Mouse (Mus musculus) cerebellum, postnatal 10 days (tissue): Measurements from ENCODE around the gene Atp8a2.

Experiments used
- DNase-seq, 2 experiments: peaks; one replicate each; pipeline ENCODE4 v3.0.0; 2021; ENCODE audit warnings: mixed read lengths in 2 of 2

Gene Atp8a2

DNA sequence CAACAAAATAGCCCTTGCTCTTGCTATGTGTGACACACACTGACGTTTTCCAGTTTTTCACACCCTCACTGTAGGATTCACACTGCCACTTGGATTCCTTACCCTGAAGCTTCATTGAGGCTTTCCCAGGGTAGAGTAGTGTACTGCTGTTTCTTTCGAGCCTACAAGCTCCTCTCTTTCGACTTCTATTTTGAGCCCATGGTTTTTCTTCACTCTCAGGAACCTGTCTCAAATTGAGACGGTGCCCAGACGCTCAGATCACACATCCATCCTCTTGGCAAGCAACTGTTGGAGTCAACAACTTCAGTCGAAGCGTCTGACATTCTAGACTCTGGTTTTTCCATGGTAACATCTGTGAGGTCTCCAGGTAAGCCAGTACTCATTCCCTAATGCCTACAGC, at the start of gene Atp8a2:
Gene Atp8a2 (minus strand): TSS at position 296 of the 400 bp plus-strand sequence.
- DNase-seq, result no peak

DNA sequence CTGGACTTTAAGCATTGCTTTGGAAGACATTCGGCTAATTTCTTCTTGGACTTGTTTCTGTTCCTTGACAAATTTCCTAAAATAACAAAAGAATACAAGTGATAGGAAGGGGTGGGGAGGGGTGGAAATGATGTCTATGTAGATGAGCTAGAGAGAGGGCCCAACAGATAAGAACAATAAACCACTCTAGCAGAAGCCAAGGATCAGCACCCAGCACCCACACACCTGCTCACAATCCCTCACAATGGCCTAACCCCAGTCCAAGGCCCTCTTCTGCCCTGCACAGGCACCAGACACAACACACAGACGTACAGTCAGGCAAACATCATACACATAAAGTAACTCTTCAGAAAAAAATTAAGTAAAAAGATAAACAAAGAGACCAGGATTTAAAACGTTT, 41.6 kb upstream of the Atp8a2 start:
- DNase-seq, result no peak

DNA sequence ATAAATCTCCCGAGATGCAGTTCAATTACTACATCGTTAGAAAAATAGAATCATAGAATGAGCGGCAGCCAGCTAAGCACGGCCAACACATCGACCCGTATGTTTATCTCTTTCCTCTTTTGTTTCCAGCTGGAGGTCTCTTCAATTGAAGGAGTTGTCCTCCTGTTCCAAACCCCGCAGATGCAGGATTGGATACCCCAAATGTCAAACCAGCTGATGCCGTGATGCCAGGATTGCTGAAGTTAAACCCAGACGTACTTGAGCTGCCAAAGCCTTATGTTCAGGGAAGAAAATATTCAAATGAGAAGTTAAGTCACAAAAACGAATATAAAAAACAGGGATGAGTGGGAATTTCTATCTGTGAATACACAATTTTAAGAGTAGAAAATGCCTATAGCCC, 22.9 kb upstream of the Atp8a2 start:
- DNase-seq, result no peak

DNA sequence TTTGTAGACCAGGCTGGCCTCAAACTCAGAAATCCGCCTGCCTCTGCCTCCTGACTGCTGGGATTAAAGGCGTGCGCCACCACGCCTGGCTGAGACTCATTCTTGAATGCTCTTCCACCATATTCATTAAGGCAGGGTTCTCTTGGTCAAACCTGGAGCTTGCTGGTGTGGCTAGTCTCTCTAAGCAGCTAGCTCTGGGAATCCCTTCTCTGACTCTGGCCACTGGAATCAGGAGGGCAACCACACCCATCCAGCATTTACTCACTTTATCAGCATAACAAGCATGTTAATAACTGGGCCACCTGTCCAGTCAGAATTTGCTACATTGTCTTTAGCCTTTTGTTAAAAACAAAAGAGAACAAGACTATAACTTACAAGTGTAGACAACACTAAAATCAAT, 20.6 kb upstream of the Atp8a2 start:
- no peak for DNase-seq

DNA sequence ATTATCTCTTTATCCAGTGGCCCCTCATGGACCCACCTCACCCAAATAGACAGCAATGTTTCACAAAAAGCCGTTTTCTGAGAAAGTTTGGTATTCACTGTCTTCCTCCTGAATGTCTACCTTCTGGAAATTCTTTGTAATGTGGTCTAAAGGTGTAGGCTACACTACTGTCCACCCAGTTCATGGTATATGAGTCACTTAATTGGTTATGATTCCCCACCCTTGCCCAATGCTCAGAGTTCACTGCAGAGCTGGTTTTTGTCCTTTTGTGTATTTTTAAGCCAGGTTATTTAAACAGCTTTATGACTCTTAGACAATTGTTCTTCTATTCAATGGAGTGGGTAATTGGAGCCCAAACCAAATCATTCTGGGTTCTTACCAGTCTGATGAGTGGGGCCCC, 19.1 kb upstream of the Atp8a2 start:
- DNase-seq, result no peak

DNA sequence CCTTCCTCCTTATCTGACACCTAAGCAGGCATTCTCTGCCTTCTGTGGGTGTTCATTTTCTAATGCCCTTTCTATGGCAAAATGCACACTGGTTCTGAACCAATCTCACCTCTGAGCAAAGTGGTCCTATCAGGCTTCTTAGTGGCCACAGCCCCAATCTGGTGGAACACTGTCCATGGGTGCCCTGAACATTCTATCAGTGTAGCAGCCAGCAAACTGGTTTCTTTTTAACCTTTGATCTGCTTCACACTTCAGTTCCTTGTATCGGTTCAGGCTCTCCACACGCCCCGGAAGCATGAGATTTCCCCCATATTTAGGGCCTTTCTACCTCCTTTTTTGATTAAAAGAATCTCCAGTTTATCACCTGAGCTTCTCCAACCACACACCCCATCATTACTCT, 18.0 kb upstream of the Atp8a2 start:
- no peak for DNase-seq

DNA sequence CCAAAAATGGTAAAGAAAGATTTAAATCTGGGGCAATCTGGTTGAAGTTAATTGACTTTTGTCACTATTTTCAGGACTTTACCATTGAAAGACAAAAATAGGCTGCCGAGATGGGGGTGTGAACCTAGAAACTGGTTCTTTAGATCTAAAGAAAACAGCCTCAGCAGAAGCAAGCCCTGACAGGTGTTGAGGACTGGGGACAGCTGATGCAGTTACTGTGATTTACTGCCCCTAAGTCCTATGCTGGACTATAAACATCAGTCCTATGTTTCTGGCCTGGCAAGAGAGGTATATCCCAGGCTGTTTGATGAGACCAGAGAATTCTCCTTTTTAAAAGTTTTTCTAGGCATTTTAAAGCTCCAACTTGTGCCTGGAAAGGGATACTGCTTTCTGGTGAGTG, 17.1 kb upstream of the Atp8a2 start:
- DNase-seq, result no peak

DNA sequence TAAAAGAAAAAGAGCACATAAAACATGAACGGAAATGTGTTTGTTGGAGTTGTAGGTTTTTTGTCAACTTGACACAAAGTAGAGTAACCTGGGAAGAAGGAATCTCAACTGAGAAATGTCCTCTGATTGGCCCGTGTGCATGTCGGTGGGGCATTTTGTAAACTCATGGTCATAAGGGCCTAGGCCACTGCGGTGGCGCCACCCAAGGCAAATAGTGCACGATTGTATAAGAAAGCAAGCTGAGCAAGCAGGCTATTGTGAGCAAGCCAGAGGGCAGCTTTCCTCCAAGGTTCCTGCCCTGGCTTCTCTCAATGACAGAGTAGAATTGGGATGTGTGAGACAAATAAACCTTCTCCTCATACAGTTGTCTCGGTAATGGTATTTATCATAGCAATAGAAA, 12.2 kb upstream of the Atp8a2 start:
- no peak for DNase-seq

DNA sequence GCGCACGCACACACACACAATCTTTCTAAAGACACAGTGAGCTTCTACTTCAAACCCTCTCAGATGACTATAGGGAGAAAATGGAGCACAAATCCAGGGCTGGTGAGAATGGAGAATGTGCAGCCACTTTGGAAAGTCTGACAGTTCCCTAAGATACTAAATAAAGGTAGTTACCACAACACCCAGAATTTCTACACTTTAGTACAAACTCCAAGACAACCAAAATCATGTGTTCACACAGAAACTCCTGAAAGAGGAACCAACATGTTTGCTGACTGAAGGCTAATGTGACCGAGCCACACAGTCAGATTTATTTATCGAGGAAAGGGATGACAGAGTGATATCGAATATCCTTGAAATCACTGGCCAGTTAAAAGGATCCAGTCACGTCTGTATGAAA, 8.0 kb upstream of the Atp8a2 start:
- DNase-seq, result no peak

DNA sequence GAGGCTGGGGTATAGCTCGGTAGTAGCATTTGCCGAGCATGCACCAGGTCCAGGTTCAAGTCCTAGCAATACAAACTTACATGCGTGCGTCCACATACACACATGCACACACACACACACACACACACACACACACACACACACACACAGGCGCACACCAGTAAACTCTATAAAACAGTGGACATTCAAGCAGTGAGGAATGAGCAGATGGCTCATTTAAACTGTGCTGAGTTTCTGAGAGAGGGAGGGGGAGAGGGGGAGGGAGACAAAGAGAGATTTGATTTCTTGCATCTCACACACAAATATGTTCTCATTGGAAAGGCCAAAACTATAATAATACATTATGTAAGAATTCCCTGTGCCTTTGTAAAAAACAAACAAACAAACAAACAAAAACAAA, 980 bp downstream of the Atp8a2 start:
- DNase-seq, result no peak

DNA sequence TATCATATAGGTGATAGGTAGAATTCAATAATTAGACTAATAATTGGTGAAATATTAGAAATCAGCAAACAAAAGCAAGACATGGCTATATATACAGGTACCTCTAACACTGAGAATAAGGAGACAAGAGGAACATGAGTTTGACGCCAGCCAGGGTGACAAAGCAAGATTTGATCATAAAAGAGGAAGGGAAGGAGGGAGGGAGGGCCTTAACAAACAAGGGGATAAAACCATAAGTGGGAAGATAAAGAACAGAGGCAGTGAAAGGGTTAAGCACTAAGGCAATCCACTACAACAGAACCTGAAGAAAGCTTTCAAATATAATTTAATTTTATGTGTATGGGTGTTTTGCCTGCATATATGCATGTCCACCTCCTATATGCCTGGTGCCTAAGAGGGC, 2.4 kb downstream of the Atp8a2 start:
- DNase-seq, result no peak

DNA sequence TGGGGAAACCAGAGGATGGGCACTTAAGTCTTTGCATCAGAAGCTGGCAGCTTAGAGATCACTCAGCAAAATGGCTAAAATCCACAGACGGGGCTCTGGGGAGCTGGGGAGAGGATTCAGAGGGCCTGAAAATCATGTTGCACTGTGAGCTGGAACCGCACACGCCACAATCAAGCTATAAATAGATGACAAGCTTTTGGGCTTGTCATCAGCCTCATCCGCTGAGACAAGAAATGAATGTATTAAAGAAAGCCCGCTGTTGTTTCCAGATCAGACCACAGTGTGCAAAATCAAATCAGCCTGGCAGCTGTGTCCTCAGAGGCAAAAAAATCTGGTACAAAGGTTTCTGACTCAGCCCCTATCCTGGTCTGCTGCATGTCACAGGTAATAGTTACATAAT, 7.2 kb downstream of the Atp8a2 start:
- DNase-seq, result no peak

DNA sequence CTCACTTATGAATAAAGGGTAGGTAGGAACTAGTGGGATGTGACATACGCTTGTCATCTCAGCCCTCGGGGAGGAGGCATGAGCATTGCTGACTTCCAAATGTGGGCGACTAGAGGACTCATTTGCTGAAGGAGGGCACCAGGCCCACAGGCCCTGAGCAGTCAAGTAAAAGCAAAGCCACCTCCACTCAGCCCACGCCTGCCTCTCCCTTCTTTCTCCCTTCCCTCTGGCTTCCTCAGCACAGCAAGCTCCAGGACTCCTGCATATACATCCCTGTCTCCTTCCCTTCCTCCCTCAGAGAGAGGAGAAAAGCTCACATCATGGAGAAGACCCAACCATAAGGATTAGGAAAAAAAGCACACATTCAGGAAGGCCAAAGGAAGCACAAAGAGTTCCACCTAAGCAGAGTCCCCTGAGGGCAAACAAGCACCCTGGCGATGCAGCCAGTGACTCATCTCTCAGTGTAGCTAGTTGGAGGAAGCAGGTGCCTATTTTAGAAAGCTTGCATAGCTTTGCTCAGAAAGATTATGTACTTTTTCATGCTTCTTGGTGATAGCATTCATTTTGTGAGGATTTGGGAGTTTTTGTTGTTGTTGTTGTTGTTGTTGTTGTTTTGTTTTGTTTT, 8.7 kb downstream of the Atp8a2 start:
- DNase-seq, result no peak

DNA sequence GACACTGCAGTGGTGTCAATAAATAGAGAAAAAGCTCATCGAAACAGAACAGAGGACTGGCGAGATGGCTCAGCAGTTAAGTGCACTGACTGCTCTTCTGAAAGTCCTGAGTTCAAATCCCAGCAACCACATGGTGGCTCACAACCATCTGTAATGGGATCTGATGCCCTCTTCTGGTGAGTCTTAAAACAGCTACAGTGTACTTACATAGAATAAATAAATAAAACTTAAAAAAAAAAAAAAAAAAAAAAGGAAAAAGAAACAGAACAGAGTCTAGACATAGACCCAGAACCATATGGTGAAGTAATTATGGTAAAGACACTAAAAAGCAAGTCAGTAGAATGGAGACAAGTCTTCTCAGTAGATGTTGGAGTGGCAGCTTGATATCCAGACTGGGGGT, 15.7 kb downstream of the Atp8a2 start:
- no peak for DNase-seq

DNA sequence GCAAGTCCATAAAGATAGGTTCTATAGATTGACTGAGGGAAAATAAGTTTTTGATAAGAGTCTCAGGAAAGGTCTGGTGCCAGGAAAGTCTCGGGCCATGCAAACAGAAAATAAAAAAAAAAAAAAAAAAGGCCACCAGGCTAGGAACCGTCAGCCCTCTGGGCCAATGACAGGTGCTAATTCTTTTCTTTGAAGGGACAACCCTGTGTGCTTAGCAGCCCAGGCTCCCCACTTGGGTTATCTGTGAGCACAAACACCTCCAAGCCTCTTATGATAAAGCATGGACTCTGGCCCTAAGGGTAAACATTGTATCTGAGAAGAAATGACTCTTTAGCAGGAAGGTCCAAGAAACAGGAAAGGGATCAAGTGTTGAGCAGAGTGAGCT, 18.4 kb downstream of the Atp8a2 start:
- no peak for DNase-seq

DNA sequence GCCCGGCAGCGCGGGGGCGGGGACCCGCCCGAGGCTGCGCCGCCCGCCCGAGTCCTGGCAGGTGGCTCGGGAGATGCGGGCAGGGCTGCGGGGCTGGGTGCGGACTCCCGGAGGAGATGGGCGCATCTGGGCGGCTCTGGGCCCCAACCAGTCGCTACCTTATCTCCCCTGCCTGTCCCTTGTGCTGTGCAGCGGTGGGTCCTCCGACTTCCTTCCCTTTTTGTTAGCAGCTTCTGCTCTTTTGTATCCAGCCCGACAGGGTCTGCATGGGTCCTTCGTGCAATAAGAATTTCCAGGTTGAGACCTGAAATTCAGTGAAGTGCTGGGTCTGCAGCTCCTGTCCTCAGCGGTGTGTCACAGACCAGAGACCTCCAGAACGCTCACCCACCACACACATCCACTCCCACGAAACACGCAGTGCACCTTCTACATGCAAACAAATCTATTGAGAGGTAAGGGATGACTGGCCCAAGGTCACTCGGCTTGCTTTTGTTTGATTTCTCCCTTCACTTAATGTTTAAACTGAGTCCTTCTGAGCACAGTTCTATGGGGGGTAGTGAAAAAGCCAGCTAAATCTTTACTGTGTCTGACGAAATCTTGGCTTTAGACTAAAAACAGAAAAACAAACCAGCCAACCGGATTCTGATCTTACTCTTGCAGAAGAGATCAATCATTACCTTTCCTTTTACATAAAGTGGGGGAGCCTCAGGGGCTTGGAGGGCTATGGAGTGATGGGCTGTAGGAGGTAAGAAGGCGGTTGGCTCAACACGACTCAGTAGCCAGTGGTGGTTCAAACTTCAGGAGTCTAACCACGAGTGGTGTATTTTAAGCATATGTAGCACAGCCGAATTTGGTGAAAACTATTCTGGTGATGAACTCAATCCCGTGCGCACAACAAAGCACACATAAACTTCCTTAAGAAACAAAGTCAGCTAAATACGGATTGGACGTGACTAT, 19.1 kb downstream of the Atp8a2 start:
- DNase-seq, result no peak

DNA sequence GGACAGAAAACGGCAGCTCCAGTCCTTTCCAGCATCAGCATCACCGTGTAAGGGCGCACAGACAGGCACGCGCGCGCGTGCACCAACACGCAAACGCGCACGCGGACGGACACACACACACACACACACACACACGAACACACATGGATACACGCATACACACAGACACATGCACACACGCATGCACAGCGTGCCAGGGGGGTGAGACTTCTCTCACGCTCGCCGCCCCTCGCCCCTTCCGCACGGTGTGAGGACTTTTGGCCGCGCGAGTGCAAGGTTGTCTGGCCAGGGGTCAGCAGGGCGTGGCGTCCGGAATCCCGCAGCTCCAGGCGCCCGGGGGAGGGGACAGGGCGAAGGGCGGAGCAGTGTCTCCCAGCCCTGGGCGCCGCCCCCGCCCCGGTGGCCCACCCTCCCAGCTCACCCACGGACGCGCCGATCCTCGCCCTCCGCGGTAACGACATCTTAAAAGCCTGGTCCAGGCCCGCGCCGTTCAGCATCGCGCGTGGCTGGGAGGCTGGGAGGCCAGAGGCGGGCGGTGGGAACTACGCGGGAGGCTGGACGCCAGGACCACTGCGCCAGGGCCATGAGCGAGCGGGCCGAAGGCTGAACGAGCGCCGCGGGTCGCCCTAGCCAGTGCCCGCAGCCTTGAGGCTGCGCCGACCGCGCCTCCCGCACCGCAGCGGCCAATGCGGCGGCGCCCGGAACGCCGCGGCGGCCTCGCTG, 19.9 kb downstream of the Atp8a2 start:
- peak; percentile 82 to 87 for DNase-seq

DNA sequence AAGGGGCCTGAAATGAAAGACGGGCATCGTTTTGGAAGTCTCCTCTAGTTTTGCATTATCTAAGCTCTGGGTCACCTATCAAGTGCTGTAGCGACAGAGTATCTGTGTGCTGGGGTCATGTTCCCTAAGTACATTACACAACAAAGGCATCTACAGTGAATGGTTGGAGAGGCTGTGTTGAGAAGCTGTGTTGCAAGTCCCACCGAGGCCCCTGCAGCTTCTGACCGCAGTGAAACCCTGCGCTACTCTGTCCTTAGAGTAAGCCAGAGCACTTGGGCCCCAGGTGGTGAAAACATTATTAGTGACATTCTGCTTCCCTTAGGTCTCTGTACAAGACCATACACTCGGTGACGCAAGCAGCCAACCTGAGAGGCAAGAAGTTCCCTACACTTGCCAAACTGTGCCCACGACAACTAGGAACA, 20.5 kb downstream of the Atp8a2 start:
- no peak for DNase-seq

DNA sequence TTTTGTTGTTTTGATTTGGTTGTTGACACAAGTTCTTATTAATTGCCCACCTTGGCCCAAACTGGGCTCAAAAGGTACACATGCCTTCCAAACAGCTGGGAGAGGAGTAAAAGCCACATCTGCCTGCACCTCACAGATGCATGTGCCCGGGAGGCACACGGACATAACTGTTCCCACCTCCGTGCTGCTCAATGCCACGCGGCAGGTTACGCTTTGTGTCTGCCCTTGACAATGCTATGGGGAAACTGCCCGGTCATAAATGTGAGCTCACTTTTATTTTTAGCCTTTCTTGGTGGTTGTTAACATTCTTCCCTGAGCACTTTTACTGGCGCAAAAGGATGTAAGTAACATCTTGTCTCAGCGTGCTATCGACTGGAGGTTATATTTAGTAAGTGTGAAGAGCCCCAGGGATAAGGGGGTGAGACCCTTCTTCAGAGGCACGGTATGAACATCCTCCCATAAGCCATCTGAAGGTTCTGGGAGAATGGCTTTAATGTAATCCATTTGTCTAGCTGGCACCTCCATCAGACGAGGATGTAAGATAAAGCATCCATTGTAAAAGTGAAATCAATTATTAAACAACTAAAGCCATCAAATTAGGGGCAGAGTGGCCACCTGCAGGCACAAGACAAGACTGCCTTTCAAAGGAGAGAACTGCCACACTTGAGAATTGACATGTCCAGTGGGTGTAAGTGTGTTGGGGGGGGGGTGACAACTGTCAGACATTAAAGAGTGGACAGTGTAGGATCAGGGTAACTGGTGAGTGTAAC, 24.5 kb downstream of the Atp8a2 start:
- DNase-seq, result no peak

DNA sequence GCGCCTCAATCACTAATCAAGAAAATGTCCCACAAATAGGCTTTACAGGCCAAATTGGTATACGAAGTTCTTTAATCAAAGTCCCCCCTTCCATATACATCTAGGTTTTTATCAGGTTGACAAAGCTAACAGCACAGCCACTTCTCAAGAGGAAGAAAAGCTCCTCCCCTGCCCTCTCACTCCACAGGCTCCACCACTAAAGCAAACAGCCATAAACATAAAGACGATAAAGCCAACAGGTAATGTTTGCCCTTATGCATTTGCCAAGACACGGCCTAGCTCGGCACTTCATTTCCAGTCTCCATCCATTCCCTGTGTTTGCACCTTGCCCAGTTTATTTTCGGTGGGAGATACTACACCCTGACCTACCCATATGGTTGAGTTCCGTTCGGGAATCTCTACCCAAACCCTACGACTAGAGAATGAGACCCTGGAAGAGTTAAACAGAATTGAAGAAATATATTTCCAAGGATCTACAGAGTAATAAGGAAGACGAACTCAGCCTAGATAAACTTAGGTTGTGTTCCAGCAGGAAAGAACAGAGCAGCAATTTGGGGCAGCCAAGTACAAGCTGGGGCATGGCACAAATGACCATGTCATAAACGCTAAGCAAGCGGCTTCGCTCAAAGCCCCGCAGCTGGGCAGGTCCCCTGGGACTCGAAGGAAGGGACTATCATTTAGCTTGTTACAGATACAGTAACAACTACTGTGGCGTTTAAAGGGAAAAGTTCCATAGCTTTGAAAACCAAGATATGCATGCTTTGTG, 26.0 kb downstream of the Atp8a2 start:
- no peak for DNase-seq

DNA sequence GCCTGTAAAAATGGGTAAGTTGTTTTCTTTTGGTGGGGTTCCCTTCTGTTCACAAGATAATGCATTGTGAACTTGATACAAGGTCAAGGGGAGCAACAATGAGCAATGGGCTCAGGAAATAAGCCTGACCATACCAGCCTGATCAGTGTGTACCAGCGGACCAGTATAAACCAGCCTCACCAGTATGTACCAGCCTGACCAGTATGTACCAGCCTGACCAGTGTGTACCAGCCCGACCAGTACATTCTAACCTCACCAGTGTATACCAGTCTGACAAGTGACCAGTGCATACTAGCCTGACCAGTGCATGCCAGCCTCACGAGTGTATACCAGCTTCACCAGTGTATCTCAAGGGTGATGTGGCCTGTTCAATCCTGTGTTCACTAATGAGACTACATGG, 33.6 kb downstream of the Atp8a2 start:
- DNase-seq, result no peak

DNA sequence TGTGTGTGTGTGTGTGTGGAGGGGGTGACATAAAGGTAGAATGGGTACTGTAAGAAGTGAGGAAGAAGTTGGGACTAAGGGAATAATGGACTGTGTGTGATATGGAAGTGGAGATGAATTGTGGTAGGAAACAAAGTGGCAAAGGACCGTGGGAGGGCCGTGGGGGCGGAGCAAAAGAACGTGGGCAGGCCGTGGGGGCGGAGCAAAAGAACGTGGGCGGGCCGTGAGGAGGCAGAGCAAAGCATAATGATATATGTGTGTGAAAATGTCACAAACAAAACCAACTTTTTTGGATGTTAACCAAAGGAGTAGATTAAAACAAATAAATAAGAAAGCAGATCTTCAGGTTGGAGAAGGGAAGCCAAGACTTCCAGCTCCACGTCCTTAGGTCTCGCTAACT, 44.6 kb downstream of the Atp8a2 start:
- peak in 1 of 2 experiments; percentile 17 for DNase-seq
